Mouse (Mus musculus): ENCODE measurements at regions not wholly inside any gene's neighbourhood (a gene's known extent, or its start where the extent isn't known, plus 50 kb on each side); places are given as distances from the start of the nearest gene placed in this dataset.

GRCm38 (mm10) chr7:69583901-69584300 lies 782.6 kb downstream of the Nr2f2 start:
- TF ChIP-seq EP300 (IDR thresholded peaks at IDR 0.05) (no peak), CTCF (IDR thresholded peaks at IDR 0.05) (no peak)

All from lung, postnatal 0 days (tissue).